Mouse (Mus musculus) hindlimb bud, embryonic 11.5 days (tissue): ENCODE measurements at regions not wholly inside any gene's neighbourhood (a gene's known extent, or its start where the extent isn't known, plus 50 kb on each side); places are given as distances from the start of the nearest gene placed in this dataset.

ENCODE experiments used
- DNase-seq: peaks from one replicate; pipeline ENCODE4 v3.0.0-alpha.2; 2012; ENCODE audit warnings: low read depth, low spot score; ENCODE audit errors: extremely low spot score

DNA sequence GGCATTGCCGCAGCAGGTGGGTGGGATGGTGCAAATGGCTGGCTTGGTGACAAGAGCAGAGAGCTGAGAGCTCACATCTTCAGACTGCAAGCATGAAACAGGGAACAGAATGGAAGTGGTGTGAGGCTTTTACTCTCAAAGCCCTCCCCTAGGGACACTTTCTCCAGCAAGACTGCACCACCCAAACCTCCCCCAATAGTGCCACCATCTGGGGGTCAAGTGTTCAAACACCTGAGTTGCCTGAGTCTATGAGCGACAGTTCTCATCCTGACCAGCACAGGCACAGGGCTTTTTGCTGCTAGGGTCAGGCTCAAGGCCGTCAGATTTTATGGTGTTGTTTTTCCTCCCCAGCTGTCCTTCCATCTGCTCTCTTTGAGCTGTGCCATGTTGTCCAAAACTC, 337.9 kb upstream of the Eif4g2 start:
- DNase-seq, result no peak

DNA sequence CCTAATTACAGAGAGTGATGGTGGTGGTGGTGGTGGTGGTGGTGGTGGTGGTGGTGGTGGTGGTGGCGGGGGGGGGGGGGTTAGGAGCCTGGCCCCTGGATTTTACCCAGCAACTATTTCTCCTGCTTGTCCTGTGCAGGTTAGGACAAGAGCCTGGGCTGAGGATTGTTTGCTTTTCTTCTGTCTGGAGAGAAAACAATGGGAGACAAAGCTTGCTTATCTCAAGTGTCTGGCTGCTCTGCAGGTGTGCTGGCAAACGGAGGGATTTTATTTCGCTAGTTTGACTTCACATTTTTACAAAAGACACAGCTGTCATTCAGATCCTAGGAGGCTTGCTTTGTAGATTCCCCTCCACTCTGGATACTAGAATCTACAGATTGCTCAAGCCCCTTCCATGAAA, 334.9 kb upstream of the Eif4g2 start:
- DNase-seq, result no peak

DNA sequence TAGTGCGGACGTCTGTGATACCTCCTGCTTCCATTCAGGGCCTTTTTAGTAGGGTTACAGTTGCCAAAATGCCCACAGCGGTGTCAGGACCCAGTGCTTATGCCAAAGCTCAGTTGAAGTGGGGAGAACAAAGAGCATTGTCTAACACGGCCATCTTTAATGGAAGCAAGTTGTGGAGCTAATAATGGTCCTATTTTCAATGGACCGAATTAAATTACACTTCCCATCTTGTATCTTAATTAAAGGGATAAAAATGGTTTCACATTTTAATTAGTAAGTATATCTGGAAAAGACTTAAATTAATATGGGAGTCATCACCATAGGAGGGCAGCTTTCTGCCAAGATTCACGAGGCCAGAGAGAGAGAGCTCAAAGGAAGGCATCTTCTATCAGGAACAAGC, 333.2 kb upstream of the Eif4g2 start:
- no peak for DNase-seq

DNA sequence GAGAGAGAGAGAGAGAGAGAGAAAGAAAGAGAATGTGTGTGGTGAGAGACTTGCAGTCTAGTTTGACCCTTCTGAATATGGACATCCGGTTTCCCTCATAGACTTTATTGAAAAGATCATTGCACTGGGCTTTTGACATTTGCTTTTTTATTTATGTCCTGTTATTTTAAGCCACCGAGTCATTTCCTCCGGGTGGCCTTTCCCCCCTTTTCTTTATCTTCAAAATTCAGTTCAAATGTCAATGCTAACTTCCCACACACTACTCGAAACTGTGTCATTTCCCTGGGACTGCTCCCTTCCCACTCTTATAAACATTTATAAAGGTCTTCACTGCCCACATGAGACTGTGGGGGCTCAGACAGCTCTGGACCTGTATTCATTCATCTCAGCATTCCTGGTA, 330.9 kb upstream of the Eif4g2 start:
- DNase-seq, result no peak

DNA sequence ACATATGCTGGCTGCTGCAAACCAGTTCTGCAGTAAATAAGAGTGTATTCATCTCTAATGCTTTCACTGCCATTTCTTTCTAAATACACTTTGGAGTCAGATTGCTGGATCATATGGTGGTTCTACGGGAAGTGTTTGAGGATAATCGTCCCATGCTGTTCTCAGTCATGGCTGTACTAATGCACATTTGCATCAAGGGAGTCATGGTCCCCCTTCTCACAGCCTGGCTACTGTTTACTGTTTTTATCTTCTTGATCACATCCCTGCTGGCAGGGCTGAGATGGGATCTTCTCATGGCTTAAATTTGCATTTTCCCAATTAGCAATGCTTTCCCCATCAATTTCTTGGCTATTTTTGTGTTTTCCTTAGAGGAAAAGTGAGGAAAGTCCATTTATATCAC, 330.1 kb upstream of the Eif4g2 start:
- DNase-seq, result no peak

DNA sequence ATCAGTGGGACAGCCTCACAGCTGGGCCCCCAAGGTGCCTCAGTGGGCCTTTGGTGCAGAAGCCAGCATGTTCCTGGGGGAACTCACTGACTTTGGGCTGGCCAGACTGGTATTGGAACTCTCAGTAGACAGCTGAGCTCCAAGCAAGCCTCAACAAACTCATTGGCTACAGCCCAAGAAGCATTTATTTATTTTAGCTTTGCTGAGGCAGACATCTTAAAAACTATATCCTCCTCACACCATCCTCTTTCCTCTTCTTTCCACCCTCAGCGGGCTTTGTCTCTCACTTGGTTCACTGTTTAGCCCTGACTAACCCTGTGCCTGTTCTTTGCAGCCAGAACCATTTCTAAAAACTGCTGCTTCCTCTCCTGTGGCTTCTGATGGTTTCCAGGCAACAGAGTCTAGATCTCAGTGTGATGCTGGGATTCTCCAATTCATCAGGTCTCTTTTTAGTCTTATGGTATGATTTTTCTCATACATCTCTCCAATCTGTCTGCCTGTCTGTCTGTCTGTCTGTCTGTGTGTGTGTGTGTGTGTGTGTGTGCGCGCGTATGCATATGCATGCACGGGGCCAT, 328.6 kb upstream of the Eif4g2 start:
- no peak for DNase-seq

DNA sequence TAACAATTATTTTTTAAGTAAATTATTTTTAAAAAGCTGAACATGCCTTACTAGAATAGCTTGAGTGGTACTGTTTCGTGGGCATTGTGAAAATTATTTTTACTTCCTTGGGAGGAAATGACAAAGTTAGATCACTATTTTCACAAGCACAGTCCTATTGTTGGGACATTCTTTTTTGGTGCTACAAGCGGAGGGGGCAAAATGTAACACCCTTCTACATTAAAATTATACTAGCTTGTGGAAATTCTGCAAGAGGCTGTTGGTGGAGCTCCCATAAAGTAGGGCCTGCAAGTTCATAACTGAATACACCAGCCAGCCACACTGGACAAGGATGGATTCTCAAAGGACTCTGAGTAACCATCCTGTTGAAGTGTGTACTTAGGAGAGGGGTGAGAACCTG, 313.1 kb upstream of the Eif4g2 start:
- no peak for DNase-seq

DNA sequence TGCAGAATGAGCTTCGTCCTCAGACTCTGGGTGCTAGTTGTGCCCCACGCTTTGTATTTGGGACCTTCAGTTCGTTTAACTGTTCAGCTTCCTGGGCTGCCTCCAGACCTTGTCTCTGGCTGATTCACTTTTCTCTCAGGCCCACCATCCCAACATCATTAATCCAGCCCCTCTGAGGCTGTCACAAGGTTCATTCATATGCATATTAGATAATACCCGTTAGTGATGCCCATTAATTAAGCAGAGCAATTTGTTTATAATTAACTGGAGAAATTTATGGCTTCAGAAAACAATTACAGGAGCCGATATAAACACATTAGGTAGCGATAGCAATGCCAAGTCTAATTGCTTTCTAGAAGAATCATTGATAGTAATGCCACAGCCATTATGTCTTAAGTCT, 312.3 kb upstream of the Eif4g2 start:
- DNase-seq, result no peak

DNA sequence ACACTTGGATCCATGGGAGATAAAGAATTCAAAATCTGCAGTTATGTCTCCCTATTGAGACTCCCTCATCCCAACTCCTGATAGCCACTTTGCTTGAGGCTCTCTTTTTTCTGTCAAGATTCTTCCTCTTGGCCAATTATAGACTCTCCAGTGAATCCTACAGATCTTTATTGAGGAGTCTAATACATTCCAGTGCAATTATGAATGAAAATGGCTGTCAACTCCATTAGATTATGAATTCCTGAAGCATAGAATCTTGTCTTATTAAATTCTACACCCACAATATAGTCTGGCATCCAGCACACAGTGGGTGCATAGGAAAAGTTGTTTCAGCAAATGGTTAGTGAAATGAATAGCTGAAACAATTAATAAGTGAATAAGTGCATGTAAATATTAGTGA, 311.0 kb upstream of the Eif4g2 start:
- DNase-seq, result no peak

DNA sequence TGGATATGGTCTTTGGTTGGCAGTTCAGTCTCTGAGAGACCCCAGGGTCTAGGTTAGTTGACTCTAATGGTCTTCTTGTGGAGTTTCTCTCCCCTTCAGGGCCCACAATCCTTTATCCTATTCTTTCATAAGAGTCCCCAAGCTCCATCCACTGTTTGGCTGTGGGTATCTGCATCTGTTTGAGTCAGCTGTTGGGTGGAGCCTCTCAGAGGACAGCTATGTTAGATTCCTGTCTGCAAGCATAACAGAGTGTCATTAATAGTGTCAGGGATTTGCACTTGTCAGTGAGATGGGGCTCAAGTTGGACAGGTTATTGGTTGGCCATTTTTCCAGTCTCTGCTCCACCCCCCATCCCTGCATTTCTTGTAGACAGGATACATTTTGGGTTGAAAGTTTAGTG, 306.9 kb upstream of the Eif4g2 start:
- no peak for DNase-seq

DNA sequence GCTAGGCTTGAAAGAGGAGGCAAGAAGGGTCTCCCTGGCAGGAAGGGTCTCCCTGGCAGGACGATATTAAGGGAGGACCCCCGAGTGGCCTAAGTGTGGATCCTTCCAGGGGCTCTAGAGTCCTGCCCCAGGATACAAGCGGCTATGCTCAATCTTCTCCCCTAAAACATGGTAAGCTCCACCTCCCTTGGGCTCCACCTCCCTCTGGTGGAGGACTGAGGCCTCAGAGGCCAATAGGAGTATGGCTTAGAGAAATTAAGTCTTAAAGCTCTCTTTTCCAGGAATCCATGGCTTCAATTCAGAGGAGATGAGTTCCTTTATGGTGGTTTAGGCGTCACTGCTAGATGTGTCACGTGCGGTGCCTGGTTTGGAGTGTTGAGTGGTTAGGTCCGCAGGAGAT, 291.7 kb upstream of the Eif4g2 start:
- DNase-seq, result no peak

DNA sequence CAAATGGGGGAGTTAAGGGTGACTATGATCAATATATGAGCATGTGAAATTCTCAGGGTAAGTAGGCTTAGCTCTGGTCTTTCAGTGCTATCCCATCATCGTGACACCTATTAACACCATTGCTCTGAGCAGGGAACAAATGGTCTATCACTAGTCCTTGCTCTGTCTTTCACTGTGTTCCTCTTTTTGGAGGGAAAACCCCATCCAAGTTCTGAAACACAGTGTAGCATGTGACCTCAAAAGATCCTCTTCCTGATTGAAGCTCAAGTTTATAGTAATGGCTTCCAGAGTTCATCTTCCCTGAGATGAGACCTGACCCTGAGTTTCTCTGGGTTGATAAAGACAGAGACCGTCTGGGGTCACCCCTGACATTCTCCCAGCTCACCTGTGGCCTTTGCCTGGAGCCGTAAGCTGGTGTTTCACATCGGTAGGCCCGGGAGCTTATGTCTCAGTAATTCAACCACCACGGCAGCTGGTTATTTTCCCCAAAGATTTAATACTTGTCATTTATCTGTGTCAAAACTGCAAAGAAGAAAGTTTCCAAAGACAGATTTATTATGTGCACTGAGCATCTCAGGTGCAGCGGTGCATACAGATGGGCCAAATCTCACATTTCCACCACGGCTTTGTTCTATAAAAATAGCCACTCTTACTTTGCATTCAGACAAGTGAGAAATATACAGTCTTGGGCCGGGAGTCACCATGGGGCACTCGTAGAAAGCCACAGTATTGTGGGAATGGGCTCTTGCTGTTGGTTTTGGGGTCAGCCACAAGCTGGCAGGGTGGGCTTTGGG, 290.7 kb upstream of the Eif4g2 start:
- no peak for DNase-seq

DNA sequence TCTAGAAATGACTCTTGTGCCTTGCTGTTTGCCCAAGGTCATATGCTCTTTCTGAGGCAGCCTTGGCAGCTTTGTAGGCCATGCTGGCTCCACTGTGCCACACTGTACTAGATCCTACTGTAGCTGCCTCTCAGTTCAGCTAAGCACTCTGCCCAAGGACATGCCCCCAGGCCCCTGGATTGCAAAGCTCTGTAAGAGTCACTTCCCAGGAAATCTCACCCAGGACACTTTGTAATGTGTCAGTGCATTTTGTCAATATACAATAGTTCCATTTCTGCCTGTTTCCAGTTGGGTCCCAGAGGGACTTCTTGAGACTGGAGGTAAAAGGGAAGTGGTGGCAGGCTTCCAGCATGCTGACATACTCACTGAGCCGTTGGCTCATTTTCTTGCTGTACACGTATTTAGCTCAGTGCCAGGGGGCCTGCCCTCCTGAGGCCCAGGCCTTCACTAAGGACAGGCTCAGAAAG, 287.6 kb upstream of the Eif4g2 start:
- no peak for DNase-seq

DNA sequence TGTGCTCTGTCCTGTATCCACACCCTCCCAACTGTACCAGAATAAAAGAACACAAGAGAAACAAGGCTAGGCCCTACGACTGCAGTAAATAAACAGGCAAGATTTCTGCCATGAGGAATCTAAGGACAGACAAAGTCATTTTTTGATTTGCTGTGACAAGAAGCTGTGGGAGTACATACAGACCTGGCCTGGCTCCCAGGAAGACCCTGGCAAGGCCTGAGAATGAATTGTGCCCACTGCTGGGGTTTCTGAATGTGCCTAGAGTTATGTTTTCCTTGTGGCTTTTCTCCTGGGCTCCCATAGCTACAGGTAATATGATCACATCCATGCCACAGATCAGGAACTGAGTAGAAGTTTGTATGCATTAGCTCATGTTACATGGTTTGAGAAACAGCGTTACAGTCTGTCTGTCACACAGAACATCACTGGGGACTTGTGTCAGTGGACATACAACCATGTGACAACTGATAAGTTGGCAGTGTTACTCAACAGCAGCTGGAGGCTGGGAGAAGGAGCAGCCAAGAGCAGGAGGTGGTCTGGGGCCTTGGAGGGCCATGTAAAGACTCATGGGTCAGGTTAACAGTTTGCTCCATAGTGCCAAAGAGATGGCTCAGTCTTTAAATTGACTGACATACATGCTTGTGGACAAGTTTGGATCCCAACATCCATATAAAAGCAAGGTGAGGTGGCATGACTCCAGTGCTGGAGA, 285.6 kb upstream of the Eif4g2 start:
- no peak for DNase-seq

DNA sequence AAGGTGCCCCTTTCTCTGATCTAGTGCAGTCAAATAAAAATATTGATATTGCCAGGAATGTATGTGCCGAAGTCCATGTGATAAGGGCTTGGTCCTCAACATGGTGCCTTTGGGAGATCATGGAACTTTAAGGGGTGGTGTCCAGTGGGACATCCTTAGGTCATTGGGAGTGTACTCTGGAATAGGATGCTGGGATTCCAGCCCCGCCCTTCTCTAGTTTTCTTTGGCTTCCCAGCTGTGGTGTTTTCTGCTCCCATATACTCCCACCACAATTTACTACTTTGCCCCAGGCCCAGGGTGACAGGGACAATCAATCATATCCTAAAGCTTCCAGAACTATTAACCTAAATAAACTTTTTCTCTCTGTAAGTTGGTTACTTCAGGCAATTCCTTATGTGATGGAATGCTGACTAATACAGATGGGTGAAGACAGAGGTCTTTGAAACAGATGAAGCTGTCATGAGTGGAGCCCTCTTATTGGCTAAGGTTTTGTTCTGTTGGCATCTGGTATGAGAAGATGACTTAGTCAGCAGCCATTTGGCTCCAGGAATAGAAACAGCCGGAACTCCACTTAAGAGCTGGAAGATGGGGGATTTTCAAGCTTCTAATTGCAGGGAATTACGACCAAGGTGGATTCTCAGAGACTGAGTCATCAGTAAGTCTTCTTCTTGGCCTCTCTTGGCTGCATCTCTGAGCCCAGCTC, 284.3 kb upstream of the Eif4g2 start:
- DNase-seq, result no peak

DNA sequence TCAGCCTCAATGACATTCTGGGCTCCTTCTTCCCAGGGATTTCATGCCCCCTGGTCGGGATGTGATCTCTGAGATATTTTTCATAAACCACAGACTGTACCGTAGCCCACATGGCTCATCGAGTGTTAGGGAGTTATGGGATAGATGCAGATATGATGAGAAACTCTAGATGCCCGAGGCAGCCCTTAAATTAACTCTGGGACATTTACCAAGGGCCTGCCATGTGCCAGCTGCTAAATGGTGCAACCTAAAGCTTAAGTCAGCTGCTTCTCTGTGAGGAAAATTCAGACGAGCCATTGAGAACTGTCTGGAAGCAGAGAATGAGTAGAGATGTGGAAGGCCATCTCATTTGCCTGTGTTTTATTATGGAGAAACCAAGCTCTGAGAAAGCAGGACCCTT, 282.6 kb upstream of the Eif4g2 start:
- no peak for DNase-seq

DNA sequence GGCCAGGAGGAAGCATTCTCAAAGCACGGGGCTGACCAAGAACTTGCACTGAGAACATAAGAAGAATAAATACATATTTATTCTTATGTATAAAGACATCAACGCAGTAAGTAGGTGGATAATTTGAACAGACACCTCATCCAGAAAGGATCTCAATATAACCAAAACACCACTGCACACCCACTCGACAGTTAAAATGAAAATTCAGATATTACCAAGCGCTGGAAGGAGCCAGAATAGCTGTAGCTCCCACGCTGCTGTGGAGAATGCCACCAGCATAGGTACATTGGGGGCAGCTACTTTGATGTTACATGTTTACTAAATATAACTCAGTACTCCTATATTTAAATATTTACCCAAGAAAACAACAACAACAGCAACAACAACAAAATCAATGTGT, 280.4 kb upstream of the Eif4g2 start:
- DNase-seq, result no peak

DNA sequence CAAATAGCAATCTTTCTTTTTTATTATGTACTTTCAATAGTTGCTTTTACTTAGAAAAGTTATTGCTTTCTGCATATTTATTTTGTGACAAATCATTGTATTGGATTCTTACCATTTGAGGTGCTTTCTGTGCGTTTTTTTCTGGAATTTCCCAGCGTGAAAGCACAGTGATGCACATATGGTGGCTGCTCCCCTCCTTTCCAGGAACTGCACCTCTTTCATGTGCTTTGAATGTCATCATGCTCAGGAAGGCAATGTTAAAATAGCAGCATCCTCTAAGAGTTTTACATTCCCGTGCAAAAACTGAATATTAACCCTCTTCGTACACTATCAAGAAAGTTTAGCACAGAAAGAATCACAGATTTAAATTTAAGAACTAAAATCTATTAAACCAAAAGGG, 279.8 kb upstream of the Eif4g2 start:
- no peak for DNase-seq

DNA sequence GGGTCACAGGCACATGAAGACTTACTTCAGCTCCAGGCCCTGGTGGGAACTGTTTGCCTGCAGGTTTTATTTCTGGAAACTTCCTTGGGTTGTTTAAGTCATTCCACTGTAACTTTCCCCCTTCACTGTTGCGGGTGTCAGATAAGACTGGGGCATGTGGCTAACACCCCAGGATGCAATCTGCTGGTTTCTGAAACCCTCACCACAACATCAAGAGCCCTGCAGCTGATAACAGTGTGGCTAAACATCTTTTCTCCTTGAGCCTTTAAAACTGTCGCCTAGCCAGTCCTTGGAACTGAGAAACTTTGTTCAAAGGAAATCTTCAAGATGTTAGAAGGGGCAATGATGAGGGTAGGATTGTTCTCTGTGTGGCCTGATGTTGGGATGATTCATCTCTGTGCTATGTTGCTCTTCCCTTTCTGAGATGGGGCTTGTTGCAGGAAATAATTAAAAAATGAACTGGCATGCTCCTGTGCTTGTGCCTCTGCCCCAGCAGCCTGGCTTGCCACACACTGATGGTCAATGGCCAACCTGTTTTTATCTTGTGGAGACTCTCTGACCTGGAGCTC, 272.3 kb upstream of the Eif4g2 start:
- DNase-seq, result no peak

DNA sequence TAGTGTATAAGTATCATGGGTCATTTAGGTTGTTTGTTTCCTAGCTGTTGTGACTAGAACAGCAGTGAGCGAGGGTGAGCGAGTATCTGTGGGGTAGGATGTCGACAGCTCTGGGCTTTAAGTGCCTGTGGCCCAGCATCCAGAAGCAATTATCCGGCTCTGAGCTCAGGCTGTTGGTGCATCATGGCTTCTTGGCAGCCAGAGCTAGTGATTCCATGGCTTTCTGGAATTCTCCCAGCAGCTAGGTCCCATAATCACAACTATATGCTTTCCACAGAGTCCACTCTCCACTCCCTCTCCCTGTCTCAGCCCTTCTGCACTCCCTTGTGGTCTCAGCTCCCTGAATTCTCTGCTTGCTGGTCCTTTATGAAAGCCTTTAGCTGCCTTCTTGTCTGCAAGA, 271.2 kb upstream of the Eif4g2 start:
- DNase-seq, result no peak

DNA sequence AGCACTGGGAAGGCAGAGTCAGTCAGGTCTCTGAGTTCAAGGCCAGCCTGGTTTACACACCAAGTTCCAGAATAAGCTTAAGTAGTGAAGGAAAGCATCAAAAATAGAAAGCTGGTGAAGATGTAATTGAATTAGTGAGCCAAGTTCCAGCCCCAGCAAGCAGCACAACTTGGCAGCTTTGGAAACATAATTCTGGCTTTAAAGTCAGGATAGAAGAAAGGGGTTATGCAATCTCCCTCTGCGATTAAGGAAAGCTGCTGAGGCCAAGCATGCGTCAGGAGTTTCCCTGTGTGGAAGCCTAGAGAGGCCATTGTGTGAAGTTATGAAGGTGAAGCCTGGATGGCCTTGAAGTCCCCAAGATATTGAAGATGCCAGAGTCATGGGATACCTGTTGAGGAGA, 269.3 kb upstream of the Eif4g2 start:
- DNase-seq, result no peak
